Mouse (Mus musculus): ENCODE measurements around the gene Atp6v0a2. TPM values are rescaled to one million over a fixed set of nuclear protein-coding genes. Genes with fewer than 3 reads are reported as not detected.

Gene Atp6v0a2
- polyA plus RNA-seq, 1 experiment from 2014 or later, result 43.0 TPM

- H3K9me3 ChIP-seq (ENCODE audit: control insufficient read depth, low read depth, low read length), result no peaks in the 10 kb centered on the region
- peaks cover 6% of the 10 kb centered on the region for H3K36me3 ChIP-seq (ENCODE audit: control insufficient read depth, insufficient read depth, low read length)
- no peak overlapping the region for H3K27ac ChIP-seq (ENCODE audit: low read length)
- ATAC-seq (ENCODE audit: insufficient number of reproducible peaks, insufficient read depth, low FRiP score, low read depth), result no peak
- H3K4me1 ChIP-seq (ENCODE audit: control insufficient read depth, insufficient read depth, low read length), result peaks cover under 1% of the 10 kb centered on the region; the same call in 1 of the 2 replicates
- H3K4me3 ChIP-seq (ENCODE audit: low read depth, low read length), result no peak overlapping the region
- H3K9ac ChIP-seq (replicated peaks; ENCODE audit: low read depth, low read length), result no peak overlapping the region
- 82% methylated on average over 4 of the region's 4 CpGs for WGBS
- no peak overlapping the region for H3K4me2 ChIP-seq (replicated peaks; ENCODE audit: low read depth, low read length)
- no peaks in the 10 kb centered on the region for H3K27me3 ChIP-seq (ENCODE audit: control insufficient read depth, insufficient read depth, low read length)
Measured at GRCm38 (mm10) chr5:124604296-124604695, 24.1 kb upstream of the Atp6v0a2 start.

GRCm38 (mm10) chr5:124605041-124605622 lies 23.2 kb upstream of the Atp6v0a2 start:
- Histone ChIP-seq H3K4me3 (ENCODE audit: low read depth, low read length) (no peak overlapping the region), H3K9ac (replicated peaks; ENCODE audit: low read depth, low read length) (no peak overlapping the region), H3K27me3 (ENCODE audit: control insufficient read depth, insufficient read depth, low read length) (no peaks in the 10 kb centered on the region), H3K9me3 (ENCODE audit: control insufficient read depth, low read depth, low read length) (no peaks in the 10 kb centered on the region), H3K36me3 (ENCODE audit: control insufficient read depth, insufficient read depth, low read length) (peaks cover 6% of the 10 kb centered on the region), H3K4me1 (ENCODE audit: control insufficient read depth, insufficient read depth, low read length) (no peaks in the 10 kb centered on the region), H3K27ac (ENCODE audit: low read length) (no peak overlapping the region), H3K4me2 (replicated peaks; ENCODE audit: low read depth, low read length) (no peak overlapping the region)
- 81% methylated on average over 17 of the region's 17 CpGs for WGBS
- ATAC-seq (ENCODE audit: insufficient number of reproducible peaks, insufficient read depth, low FRiP score, low read depth), result no peak

- 80% methylated on average over 10 of the region's 10 CpGs for WGBS
- H3K9ac ChIP-seq (replicated peaks; ENCODE audit: low read depth, low read length), result no peak overlapping the region
- H3K4me1 ChIP-seq (ENCODE audit: control insufficient read depth, insufficient read depth, low read length), result no peaks in the 10 kb centered on the region
- no peak overlapping the region for H3K4me3 ChIP-seq (ENCODE audit: low read depth, low read length)
- ATAC-seq (ENCODE audit: insufficient number of reproducible peaks, insufficient read depth, low FRiP score, low read depth), result no peak
- H3K27me3 ChIP-seq (ENCODE audit: control insufficient read depth, insufficient read depth, low read length), result no peaks in the 10 kb centered on the region
- no peaks in the 10 kb centered on the region for H3K9me3 ChIP-seq (ENCODE audit: control insufficient read depth, low read depth, low read length)
- no peak overlapping the region for H3K4me2 ChIP-seq (replicated peaks; ENCODE audit: low read depth, low read length)
- H3K27ac ChIP-seq (ENCODE audit: low read length), result no peak overlapping the region
- H3K36me3 ChIP-seq (ENCODE audit: control insufficient read depth, insufficient read depth, low read length), result no peaks in the 10 kb centered on the region
Measured at GRCm38 (mm10) chr5:124610965-124611364, 17.4 kb upstream of the Atp6v0a2 start.

GRCm38 (mm10) chr5:124614709-124615108 lies 13.7 kb upstream of the Atp6v0a2 start:
- Histone ChIP-seq H3K27ac (ENCODE audit: low read length) (no peak overlapping the region), H3K9me3 (ENCODE audit: control insufficient read depth, low read depth, low read length) (no peaks in the 10 kb centered on the region), H3K36me3 (ENCODE audit: control insufficient read depth, insufficient read depth, low read length) (no peaks in the 10 kb centered on the region; the same call in 1 of the 2 replicates), H3K4me3 (ENCODE audit: low read depth, low read length) (no peak overlapping the region), H3K4me1 (ENCODE audit: control insufficient read depth, insufficient read depth, low read length) (no peaks in the 10 kb centered on the region), H3K9ac (replicated peaks; ENCODE audit: low read depth, low read length) (no peak overlapping the region), H3K4me2 (replicated peaks; ENCODE audit: low read depth, low read length) (no peak overlapping the region), H3K27me3 (ENCODE audit: control insufficient read depth, insufficient read depth, low read length) (no peaks in the 10 kb centered on the region)
- ATAC-seq (ENCODE audit: insufficient number of reproducible peaks, insufficient read depth, low FRiP score, low read depth), result no peak
- 81% methylated on average over 11 of the region's 11 CpGs for WGBS

- Histone ChIP-seq H3K4me3 (ENCODE audit: low read depth, low read length) (no peak overlapping the region), H3K4me2 (replicated peaks; ENCODE audit: low read depth, low read length) (no peak overlapping the region), H3K9me3 (ENCODE audit: control insufficient read depth, low read depth, low read length) (no peaks in the 10 kb centered on the region), H3K4me1 (ENCODE audit: control insufficient read depth, insufficient read depth, low read length) (no peaks in the 10 kb centered on the region), H3K27me3 (ENCODE audit: control insufficient read depth, insufficient read depth, low read length) (no peaks in the 10 kb centered on the region), H3K27ac (ENCODE audit: low read length) (no peak overlapping the region), H3K9ac (replicated peaks; ENCODE audit: low read depth, low read length) (no peak overlapping the region), H3K36me3 (ENCODE audit: control insufficient read depth, insufficient read depth, low read length) (no peaks in the 10 kb centered on the region; the same call in 1 of the 2 replicates)
- ATAC-seq (ENCODE audit: insufficient number of reproducible peaks, insufficient read depth, low FRiP score, low read depth), result no peak
- WGBS, result 76% methylated on average over 10 of the region's 10 CpGs
Measured at GRCm38 (mm10) chr5:124618711-124619110, 9.7 kb upstream of the Atp6v0a2 start.

GRCm38 (mm10) chr5:124621362-124621761 lies 7.0 kb upstream of the Atp6v0a2 start:
- Histone ChIP-seq H3K27ac (ENCODE audit: low read length) (no peak overlapping the region), H3K4me2 (replicated peaks; ENCODE audit: low read depth, low read length) (no peak overlapping the region), H3K27me3 (ENCODE audit: control insufficient read depth, insufficient read depth, low read length) (no peaks in the 10 kb centered on the region), H3K4me1 (ENCODE audit: control insufficient read depth, insufficient read depth, low read length) (no peaks in the 10 kb centered on the region), H3K36me3 (ENCODE audit: control insufficient read depth, insufficient read depth, low read length) (no peaks in the 10 kb centered on the region; the same call in 1 of the 2 replicates), H3K9ac (replicated peaks; ENCODE audit: low read depth, low read length) (no peak overlapping the region), H3K9me3 (ENCODE audit: control insufficient read depth, low read depth, low read length) (no peaks in the 10 kb centered on the region), H3K4me3 (ENCODE audit: low read depth, low read length) (no peak overlapping the region)
- ATAC-seq (ENCODE audit: insufficient number of reproducible peaks, insufficient read depth, low FRiP score, low read depth), result no peak
- WGBS, result 73% methylated on average over 13 of the region's 13 CpGs

GRCm38 (mm10) chr5:124622890-124623289 lies 5.5 kb upstream of the Atp6v0a2 start:
- Histone ChIP-seq H3K27ac (ENCODE audit: low read length) (no peak overlapping the region), H3K4me2 (replicated peaks; ENCODE audit: low read depth, low read length) (no peak overlapping the region), H3K4me3 (ENCODE audit: low read depth, low read length) (no peak overlapping the region), H3K9ac (replicated peaks; ENCODE audit: low read depth, low read length) (no peak overlapping the region), H3K36me3 (ENCODE audit: control insufficient read depth, insufficient read depth, low read length) (peaks cover 3% of the 10 kb centered on the region; the same call in 1 of the 2 replicates), H3K4me1 (ENCODE audit: control insufficient read depth, insufficient read depth, low read length) (peaks cover under 1% of the 10 kb centered on the region; the same call in 1 of the 2 replicates), H3K27me3 (ENCODE audit: control insufficient read depth, insufficient read depth, low read length) (no peaks in the 10 kb centered on the region), H3K9me3 (ENCODE audit: control insufficient read depth, low read depth, low read length) (no peaks in the 10 kb centered on the region)
- 90% methylated on average over 15 of the region's 15 CpGs for WGBS
- ATAC-seq (ENCODE audit: insufficient number of reproducible peaks, insufficient read depth, low FRiP score, low read depth), result no peak

GRCm38 (mm10) chr5:124624291-124624690 lies 4.1 kb upstream of the Atp6v0a2 start:
- H3K9me3 ChIP-seq (ENCODE audit: control insufficient read depth, low read depth, low read length), result no peaks in the 10 kb centered on the region
- H3K27ac ChIP-seq (ENCODE audit: low read length), result no peak overlapping the region
- peaks cover 5% of the 10 kb centered on the region; the same call in 1 of the 2 replicates for H3K4me1 ChIP-seq (ENCODE audit: control insufficient read depth, insufficient read depth, low read length)
- WGBS, result 87% methylated on average over 9 of the region's 9 CpGs
- H3K4me2 ChIP-seq (replicated peaks; ENCODE audit: low read depth, low read length), result no peak overlapping the region
- no peak overlapping the region for H3K4me3 ChIP-seq (ENCODE audit: low read depth, low read length)
- no peak for ATAC-seq (ENCODE audit: insufficient number of reproducible peaks, insufficient read depth, low FRiP score, low read depth)
- 0 out of 2 replicates have a peak, but pooled peaks cover 3% of the 10 kb centered on the region for H3K36me3 ChIP-seq (ENCODE audit: control insufficient read depth, insufficient read depth, low read length)
- H3K27me3 ChIP-seq (ENCODE audit: control insufficient read depth, insufficient read depth, low read length), result no peaks in the 10 kb centered on the region
- H3K9ac ChIP-seq (replicated peaks; ENCODE audit: low read depth, low read length), result no peak overlapping the region

GRCm38 (mm10) chr5:124629641-124630040 lies 1.3 kb downstream of the Atp6v0a2 start:
- Histone ChIP-seq H3K27me3 (ENCODE audit: control insufficient read depth, insufficient read depth, low read length) (no peaks in the 10 kb centered on the region), H3K9ac (replicated peaks; ENCODE audit: low read depth, low read length) (peak overlapping the region; percentile 77), H3K4me1 (ENCODE audit: control insufficient read depth, insufficient read depth, low read length) (peaks cover 11% of the 10 kb centered on the region; the same call in 1 of the 2 replicates), H3K9me3 (ENCODE audit: control insufficient read depth, low read depth, low read length) (no peaks in the 10 kb centered on the region), H3K4me3 (ENCODE audit: low read depth, low read length) (peak overlapping the region; percentile 96), H3K27ac (ENCODE audit: low read length) (no peak overlapping the region), H3K4me2 (replicated peaks; ENCODE audit: low read depth, low read length) (peak overlapping the region; percentile 59), H3K36me3 (ENCODE audit: control insufficient read depth, insufficient read depth, low read length) (peaks cover 10% of the 10 kb centered on the region; the same call in 1 of the 2 replicates)
- 16% methylated on average over 11 of the region's 11 CpGs for WGBS
- no peak for ATAC-seq (ENCODE audit: insufficient number of reproducible peaks, insufficient read depth, low FRiP score, low read depth)
